Mouse (Mus musculus): ENCODE data around the gene Anks1. TPM values are rescaled to one million over a fixed set of nuclear protein-coding genes. Genes with fewer than 3 reads are reported as not detected.

Gene Anks1
- total RNA-seq (2017) = 16.1 to 31.0 TPM (median 22.1 TPM) in 3 replicates

GRCm38 (mm10) chr17:27908888-27909621 lies at the start of gene Anks1:
Anks1 (plus strand) TSS chr17:27909306.
- peak; percentile 37 for ATAC-seq (replicated peaks; ENCODE audit: insufficient number of reproducible peaks, low FRiP score, low TSS enrichment, poor library complexity, severe bottlenecking)

GRCm38 (mm10) chr17:27865461-27865860 lies 43.6 kb upstream of the Anks1 start:
- ATAC-seq (replicated peaks; ENCODE audit: insufficient number of reproducible peaks, low FRiP score, low TSS enrichment, poor library complexity, severe bottlenecking) = no peak

GRCm38 (mm10) chr17:27866737-27867136 lies 42.4 kb upstream of the Anks1 start:
- ATAC-seq (replicated peaks; ENCODE audit: insufficient number of reproducible peaks, low FRiP score, low TSS enrichment, poor library complexity, severe bottlenecking) = no peak

- no peak for ATAC-seq (replicated peaks; ENCODE audit: insufficient number of reproducible peaks, low FRiP score, low TSS enrichment, poor library complexity, severe bottlenecking)
Measured at GRCm38 (mm10) chr17:27871851-27872250, 37.3 kb upstream of the Anks1 start.

DNA sequence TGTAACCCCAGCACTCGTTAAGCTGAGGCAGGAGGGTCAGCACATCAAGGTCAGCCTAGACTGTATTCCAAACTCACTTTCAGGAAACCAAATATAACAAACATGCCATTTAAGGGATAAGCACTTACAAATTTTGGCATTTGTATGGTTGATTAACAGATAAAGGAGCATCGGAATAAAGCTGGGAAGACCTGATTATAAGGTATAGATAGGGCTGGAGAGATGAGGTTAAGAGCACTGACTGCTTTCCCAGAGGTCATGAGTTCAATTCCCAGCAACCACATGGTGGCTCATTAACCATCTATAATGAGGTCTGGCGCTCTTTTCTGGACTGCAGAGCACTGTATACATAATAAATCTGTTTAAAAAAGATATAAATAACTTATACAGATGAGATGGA lies 35.5 kb upstream of the Anks1 start:
- ATAC-seq (replicated peaks; ENCODE audit: insufficient number of reproducible peaks, low FRiP score, low TSS enrichment, poor library complexity, severe bottlenecking) = no peak

DNA sequence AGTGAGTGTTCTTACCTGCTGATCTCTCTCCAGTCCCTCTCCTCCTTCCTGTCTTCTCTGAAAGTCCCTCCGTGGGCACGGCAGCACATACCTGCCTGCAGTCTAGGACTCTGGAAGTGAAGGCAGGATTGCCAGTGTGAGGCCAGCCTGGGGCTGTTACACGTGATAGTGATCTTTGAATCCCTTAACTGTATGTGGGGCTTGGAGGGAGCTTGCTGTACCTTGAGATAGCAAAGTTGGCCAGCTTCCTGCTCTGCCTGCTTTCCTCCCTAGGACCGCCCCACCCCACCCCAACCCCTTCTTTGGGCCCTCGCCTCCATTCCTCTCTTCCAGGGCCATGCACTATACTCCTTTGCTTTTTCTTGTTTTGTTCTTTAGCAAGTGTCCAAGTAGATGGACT lies 34.6 kb upstream of the Anks1 start:
- ATAC-seq (replicated peaks; ENCODE audit: insufficient number of reproducible peaks, low FRiP score, low TSS enrichment, poor library complexity, severe bottlenecking) = no peak

DNA sequence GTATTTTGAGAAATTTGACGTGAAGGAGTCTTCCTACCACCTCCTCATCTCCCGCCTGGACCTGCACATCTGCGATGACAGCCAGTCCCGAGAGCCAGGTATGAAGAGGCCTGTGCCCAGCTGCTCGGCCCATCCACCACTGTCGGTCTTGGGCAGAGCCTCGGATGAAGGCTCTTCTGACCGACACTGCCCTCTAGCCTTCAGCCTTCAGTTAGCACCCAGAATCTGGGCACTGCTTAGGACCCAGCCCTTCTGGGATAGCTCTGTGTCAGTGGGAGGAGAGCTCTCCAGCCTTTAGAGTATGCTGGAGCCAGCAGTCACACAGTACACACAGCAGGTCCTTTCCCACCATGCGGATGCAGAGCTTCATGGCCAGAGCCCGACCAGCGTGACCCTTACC lies 27.6 kb upstream of the Anks1 start:
- no peak for ATAC-seq (replicated peaks; ENCODE audit: insufficient number of reproducible peaks, low FRiP score, low TSS enrichment, poor library complexity, severe bottlenecking)

DNA sequence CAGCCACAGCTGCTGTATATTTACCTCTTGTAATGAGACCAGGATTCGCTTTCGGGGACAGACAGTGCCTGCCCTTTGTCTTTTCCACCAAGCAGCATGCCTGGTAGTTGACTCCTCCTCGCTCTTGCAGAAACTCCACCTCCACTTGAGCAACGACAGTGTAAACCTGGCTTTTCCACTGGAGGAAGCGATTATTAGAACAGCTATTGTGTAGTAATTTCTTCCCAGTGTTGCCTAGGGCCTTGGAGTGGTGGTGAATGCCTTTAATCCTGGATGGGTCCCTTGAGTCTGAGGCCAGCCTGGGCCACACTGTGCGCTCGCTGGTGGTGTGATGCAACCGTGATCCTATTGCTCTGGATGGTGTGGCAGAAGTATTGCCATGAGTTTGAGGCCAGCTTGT lies 26.0 kb upstream of the Anks1 start:
- ATAC-seq (replicated peaks; ENCODE audit: insufficient number of reproducible peaks, low FRiP score, low TSS enrichment, poor library complexity, severe bottlenecking) = no peak

DNA sequence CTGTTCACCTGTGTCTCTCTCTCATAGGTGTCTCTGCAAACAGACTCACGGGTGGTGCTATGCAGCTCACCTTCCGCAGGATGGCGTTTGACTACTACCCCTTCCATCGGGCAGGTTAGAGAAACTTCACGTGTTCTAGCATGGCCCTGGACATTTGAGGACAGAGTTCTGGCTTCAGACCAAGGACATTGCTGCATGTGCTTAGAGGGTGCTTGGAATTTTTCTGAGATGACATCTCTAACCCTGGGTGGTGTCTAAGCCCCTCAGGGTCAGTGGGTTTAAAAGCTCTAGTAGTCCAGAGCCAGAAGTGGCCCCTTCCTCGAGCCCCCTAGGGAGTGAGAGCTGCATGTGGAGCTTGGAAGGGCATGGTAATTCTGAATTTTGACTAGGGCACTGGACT lies 25.1 kb upstream of the Anks1 start:
- ATAC-seq (replicated peaks; ENCODE audit: insufficient number of reproducible peaks, low FRiP score, low TSS enrichment, poor library complexity, severe bottlenecking) = no peak

GRCm38 (mm10) chr17:27886499-27887210 lies 22.5 kb upstream of the Anks1 start:
- ATAC-seq (replicated peaks; ENCODE audit: insufficient number of reproducible peaks, low FRiP score, low TSS enrichment, poor library complexity, severe bottlenecking) = no peak

DNA sequence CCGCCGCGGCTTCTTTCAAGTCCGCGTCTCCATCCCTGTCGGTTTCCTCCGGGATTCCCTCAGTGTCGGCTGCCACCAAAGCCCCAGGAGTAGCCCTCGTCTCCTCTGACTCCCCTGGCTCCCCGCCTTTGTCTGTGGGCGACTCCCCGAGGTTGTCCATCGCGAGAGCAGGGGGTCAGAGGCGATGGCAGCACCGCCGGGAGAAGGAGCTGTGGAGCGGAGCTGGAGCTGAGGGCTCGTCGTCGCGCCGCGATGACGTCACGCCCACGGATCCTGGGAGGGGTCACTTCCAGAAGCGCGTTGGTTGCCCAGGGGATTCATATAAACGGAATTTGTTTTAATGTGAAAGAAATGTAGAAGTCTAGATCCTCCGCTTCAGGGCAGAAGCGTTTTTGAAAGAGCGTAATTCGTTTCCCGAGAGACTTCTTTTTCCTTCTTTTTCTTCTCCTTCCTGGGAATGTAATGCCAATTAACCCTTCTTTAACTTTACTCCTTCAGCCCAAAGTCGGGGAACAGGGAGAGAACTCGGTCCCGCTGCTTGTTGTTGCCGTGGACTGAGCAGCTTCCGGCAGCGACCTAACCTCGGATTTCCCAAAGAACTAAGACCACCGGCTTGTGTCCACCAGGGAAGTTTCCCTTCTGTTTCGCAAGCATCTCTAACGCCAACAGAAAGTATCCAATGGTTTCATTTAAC lies 1.4 kb upstream of the Anks1 start:
- ATAC-seq (replicated peaks; ENCODE audit: insufficient number of reproducible peaks, low FRiP score, low TSS enrichment, poor library complexity, severe bottlenecking) = peak; percentile 60

- peak; percentile 45; the same call in 1 of the 2 replicates for ATAC-seq (replicated peaks; ENCODE audit: insufficient number of reproducible peaks, low FRiP score, low TSS enrichment, poor library complexity, severe bottlenecking)
Measured at GRCm38 (mm10) chr17:27908206-27908887, 759 bp upstream of the Anks1 start.

- ATAC-seq (replicated peaks; ENCODE audit: insufficient number of reproducible peaks, low FRiP score, low TSS enrichment, poor library complexity, severe bottlenecking) = peak; percentile 21; the same call in 1 of the 2 replicates
Measured at GRCm38 (mm10) chr17:27909622-27910500, 755 bp downstream of the Anks1 start, which contains the start of gene Taf11. Taf11 (minus strand) TSS chr17:27909844.

GRCm38 (mm10) chr17:27911371-27911770 lies 2.3 kb downstream of the Anks1 start:
- ATAC-seq (replicated peaks; ENCODE audit: insufficient number of reproducible peaks, low FRiP score, low TSS enrichment, poor library complexity, severe bottlenecking) = no peak

DNA sequence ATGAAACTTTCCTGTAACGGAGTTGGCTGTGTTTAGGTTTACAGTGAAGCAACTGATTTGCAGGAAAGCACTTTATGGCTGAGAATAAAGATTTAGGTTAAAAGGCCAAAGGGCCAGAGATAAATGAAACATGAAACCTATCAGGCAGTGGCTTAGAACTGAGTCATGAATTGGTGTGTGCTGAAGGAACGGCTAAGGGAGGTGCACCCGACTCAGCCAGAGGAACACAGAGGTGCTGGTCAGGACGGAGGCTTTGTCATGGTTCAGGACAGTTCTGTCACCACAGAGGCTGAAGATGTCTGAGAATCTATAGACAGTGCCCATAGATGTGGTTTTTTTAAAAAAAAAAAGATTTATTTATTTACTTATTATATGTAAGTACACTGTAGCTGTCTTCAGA lies 5.6 kb downstream of the Anks1 start:
- no peak for ATAC-seq (replicated peaks; ENCODE audit: insufficient number of reproducible peaks, low FRiP score, low TSS enrichment, poor library complexity, severe bottlenecking)

DNA sequence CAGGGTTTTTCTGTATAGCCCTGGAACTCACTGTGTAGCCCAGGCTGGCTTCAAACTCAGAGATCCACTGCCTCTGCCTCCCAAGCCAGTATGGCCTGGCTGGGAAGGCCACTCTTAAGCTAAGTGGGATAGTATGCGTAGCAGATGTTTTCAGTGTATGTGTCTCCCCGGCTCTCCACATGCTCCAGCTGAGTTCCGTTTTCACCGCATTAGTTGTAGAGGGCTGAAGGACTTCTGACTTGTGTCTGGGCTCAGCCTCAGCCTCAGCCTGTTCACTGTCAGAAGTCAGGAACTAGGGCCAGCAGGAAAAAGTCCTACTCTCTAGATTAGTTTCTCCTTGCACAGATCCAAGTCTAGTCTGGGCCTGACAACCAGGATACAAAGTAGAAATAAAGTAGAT lies 7.3 kb downstream of the Anks1 start:
- ATAC-seq (replicated peaks; ENCODE audit: insufficient number of reproducible peaks, low FRiP score, low TSS enrichment, poor library complexity, severe bottlenecking) = no peak

GRCm38 (mm10) chr17:27920676-27921075 lies 11.6 kb downstream of the Anks1 start:
- ATAC-seq (replicated peaks; ENCODE audit: insufficient number of reproducible peaks, low FRiP score, low TSS enrichment, poor library complexity, severe bottlenecking) = no peak

DNA sequence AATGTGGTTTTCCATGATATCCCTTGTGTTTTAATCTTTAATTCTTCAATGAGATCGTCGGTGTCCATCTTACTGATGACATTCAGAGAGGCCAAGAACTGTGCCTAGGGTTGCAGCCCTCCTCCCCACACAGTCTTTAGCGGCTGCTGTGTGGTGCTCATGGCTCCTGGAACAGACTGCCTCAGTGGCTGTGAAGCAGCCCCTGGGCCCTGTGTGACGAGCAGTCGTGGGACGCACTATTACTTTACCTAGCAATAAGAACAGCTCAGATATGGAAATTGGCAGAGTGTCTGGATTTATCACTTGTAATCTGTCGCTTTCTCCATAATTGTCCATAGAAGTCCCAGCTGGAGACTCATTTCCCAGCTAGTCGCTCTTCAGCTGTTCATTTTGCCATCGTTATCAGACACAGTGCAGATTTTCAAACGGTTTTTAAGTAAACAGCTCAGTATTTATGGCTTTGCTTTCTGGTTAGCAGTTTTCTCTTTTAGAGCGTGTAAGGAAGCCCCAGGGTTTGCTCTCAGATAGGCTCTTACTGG lies 13.1 kb downstream of the Anks1 start:
- no peak for ATAC-seq (replicated peaks; ENCODE audit: insufficient number of reproducible peaks, low FRiP score, low TSS enrichment, poor library complexity, severe bottlenecking)

Measured in monocyte, adult 5-6 weeks (primary cell).